Mouse (Mus musculus): Measurements from ENCODE around the gene Gm1123. TPM values are rescaled to one million over a fixed set of nuclear protein-coding genes. Genes with fewer than 3 reads are reported as not detected.

Gm1123 gene
- polyA plus RNA-seq, 1 experiment from 2014 or later: 0.38 TPM

- no peak for ATAC-seq (ENCODE audit: insufficient number of reproducible peaks, insufficient read depth, low FRiP score, low read depth)
Measured at GRCm38 (mm10) chr9:98973101-98973521, 62.4 kb downstream of the Gm1123 start.

GRCm38 (mm10) chr9:98965084-98965483 lies 70.4 kb downstream of the Gm1123 start:
- H3K9me3 ChIP-seq (ENCODE audit: control insufficient read depth, low read depth, low read length): no peaks in the 10 kb centered on the region
- H3K4me1 ChIP-seq (ENCODE audit: control insufficient read depth, insufficient read depth, low read length): 0 out of 2 replicates have a peak, but pooled peaks cover 2% of the 10 kb centered on the region
- no peak overlapping the region for H3K27ac ChIP-seq (ENCODE audit: low read length)
- no peak overlapping the region for H3K9ac ChIP-seq (replicated peaks; ENCODE audit: low read depth, low read length)
- peaks cover 58% of the 10 kb centered on the region for H3K27me3 ChIP-seq (ENCODE audit: control insufficient read depth, insufficient read depth, low read length)
- H3K36me3 ChIP-seq (ENCODE audit: control insufficient read depth, insufficient read depth, low read length): no peaks in the 10 kb centered on the region
- no peak overlapping the region for H3K4me2 ChIP-seq (replicated peaks; ENCODE audit: low read depth, low read length)
- ATAC-seq (ENCODE audit: insufficient number of reproducible peaks, insufficient read depth, low FRiP score, low read depth): 0 out of 2 replicates have a peak, but pooled peaks have one; percentile 42
- WGBS: 2% methylated on average over 18 of the region's 18 CpGs
- no peak overlapping the region for H3K4me3 ChIP-seq (ENCODE audit: low read depth, low read length)

More at GRCm38 (mm10) chr9:98973101-98973521, 62.4 kb downstream of the Gm1123 start:
- peak overlapping the region; percentile 29 for H3K4me3 ChIP-seq (ENCODE audit: low read depth, low read length)
- no peaks in the 10 kb centered on the region for H3K4me1 ChIP-seq (ENCODE audit: control insufficient read depth, insufficient read depth, low read length)
- H3K9me3 ChIP-seq (ENCODE audit: control insufficient read depth, low read depth, low read length): 0 out of 2 replicates have a peak, but pooled peaks cover 5% of the 10 kb centered on the region
- no peaks in the 10 kb centered on the region for H3K36me3 ChIP-seq (ENCODE audit: control insufficient read depth, insufficient read depth, low read length)
- H3K27me3 ChIP-seq (ENCODE audit: control insufficient read depth, insufficient read depth, low read length): peaks cover 48% of the 10 kb centered on the region
- H3K27ac ChIP-seq (ENCODE audit: low read length): no peak overlapping the region
- no peak overlapping the region for H3K9ac ChIP-seq (replicated peaks; ENCODE audit: low read depth, low read length)
- H3K4me2 ChIP-seq (replicated peaks; ENCODE audit: low read depth, low read length): peak overlapping the region; percentile 49
- WGBS: under 1% methylated on average over 40 of the region's 40 CpGs

GRCm38 (mm10) chr9:98963661-98964060 lies 71.9 kb downstream of the Gm1123 start:
- no peak overlapping the region for H3K27ac ChIP-seq (ENCODE audit: low read length)
- H3K4me1 ChIP-seq (ENCODE audit: control insufficient read depth, insufficient read depth, low read length): 0 out of 2 replicates have a peak, but pooled peaks cover 2% of the 10 kb centered on the region
- no peaks in the 10 kb centered on the region for H3K36me3 ChIP-seq (ENCODE audit: control insufficient read depth, insufficient read depth, low read length)
- H3K27me3 ChIP-seq (ENCODE audit: control insufficient read depth, insufficient read depth, low read length): peaks cover 65% of the 10 kb centered on the region
- H3K9ac ChIP-seq (replicated peaks; ENCODE audit: low read depth, low read length): no peak overlapping the region
- H3K9me3 ChIP-seq (ENCODE audit: control insufficient read depth, low read depth, low read length): no peaks in the 10 kb centered on the region
- H3K4me2 ChIP-seq (replicated peaks; ENCODE audit: low read depth, low read length): no peak overlapping the region
- H3K4me3 ChIP-seq (ENCODE audit: low read depth, low read length): no peak overlapping the region
- 8% methylated on average over 18 of the region's 18 CpGs for WGBS
- no peak for ATAC-seq (ENCODE audit: insufficient number of reproducible peaks, insufficient read depth, low FRiP score, low read depth)

GRCm38 (mm10) chr9:98962478-98963142 lies 72.9 kb downstream of the Gm1123 start:
- H3K4me2 ChIP-seq (replicated peaks; ENCODE audit: low read depth, low read length): no peak overlapping the region
- H3K36me3 ChIP-seq (ENCODE audit: control insufficient read depth, insufficient read depth, low read length): no peaks in the 10 kb centered on the region
- H3K4me3 ChIP-seq (ENCODE audit: low read depth, low read length): no peak overlapping the region
- H3K9me3 ChIP-seq (ENCODE audit: control insufficient read depth, low read depth, low read length): no peaks in the 10 kb centered on the region
- no peak overlapping the region for H3K9ac ChIP-seq (replicated peaks; ENCODE audit: low read depth, low read length)
- H3K27me3 ChIP-seq (ENCODE audit: control insufficient read depth, insufficient read depth, low read length): peaks cover 68% of the 10 kb centered on the region
- 2% methylated on average over 20 of the region's 20 CpGs for WGBS
- H3K4me1 ChIP-seq (ENCODE audit: control insufficient read depth, insufficient read depth, low read length): 0 out of 2 replicates have a peak, but pooled peaks cover 2% of the 10 kb centered on the region
- no peak for ATAC-seq (ENCODE audit: insufficient number of reproducible peaks, insufficient read depth, low FRiP score, low read depth)
- no peak overlapping the region for H3K27ac ChIP-seq (ENCODE audit: low read length)

GRCm38 (mm10) chr9:98961591-98962477 lies 73.7 kb downstream of the Gm1123 start:
- no peak overlapping the region for H3K4me2 ChIP-seq (replicated peaks; ENCODE audit: low read depth, low read length)
- no peak overlapping the region for H3K9ac ChIP-seq (replicated peaks; ENCODE audit: low read depth, low read length)
- H3K9me3 ChIP-seq (ENCODE audit: control insufficient read depth, low read depth, low read length): no peaks in the 10 kb centered on the region
- WGBS: 6% methylated on average over 22 of the region's 22 CpGs
- H3K4me1 ChIP-seq (ENCODE audit: control insufficient read depth, insufficient read depth, low read length): peaks cover 5% of the 10 kb centered on the region; the same call in 1 of the 2 replicates
- no peak for ATAC-seq (ENCODE audit: insufficient number of reproducible peaks, insufficient read depth, low FRiP score, low read depth)
- peaks cover 65% of the 10 kb centered on the region for H3K27me3 ChIP-seq (ENCODE audit: control insufficient read depth, insufficient read depth, low read length)
- no peak overlapping the region for H3K4me3 ChIP-seq (ENCODE audit: low read depth, low read length)
- H3K36me3 ChIP-seq (ENCODE audit: control insufficient read depth, insufficient read depth, low read length): no peaks in the 10 kb centered on the region
- H3K27ac ChIP-seq (ENCODE audit: low read length): no peak overlapping the region

- Histone ChIP-seq H3K4me3 (ENCODE audit: low read depth, low read length) (no peak overlapping the region), H3K36me3 (ENCODE audit: control insufficient read depth, insufficient read depth, low read length) (no peaks in the 10 kb centered on the region), H3K9me3 (ENCODE audit: control insufficient read depth, low read depth, low read length) (no peaks in the 10 kb centered on the region), H3K9ac (replicated peaks; ENCODE audit: low read depth, low read length) (no peak overlapping the region), H3K4me1 (ENCODE audit: control insufficient read depth, insufficient read depth, low read length) (peaks cover 20% of the 10 kb centered on the region), H3K27ac (ENCODE audit: low read length) (no peak overlapping the region), H3K27me3 (ENCODE audit: control insufficient read depth, insufficient read depth, low read length) (peaks cover 73% of the 10 kb centered on the region), H3K4me2 (replicated peaks; ENCODE audit: low read depth, low read length) (no peak overlapping the region)
- WGBS: 25% methylated on average over 5 of the region's 5 CpGs
- no peak for ATAC-seq (ENCODE audit: insufficient number of reproducible peaks, insufficient read depth, low FRiP score, low read depth)
Measured at GRCm38 (mm10) chr9:98960348-98960747, 75.2 kb downstream of the Gm1123 start.

- no peak for ATAC-seq (ENCODE audit: insufficient number of reproducible peaks, insufficient read depth, low FRiP score, low read depth)
- Histone ChIP-seq H3K36me3 (ENCODE audit: control insufficient read depth, insufficient read depth, low read length) (no peaks in the 10 kb centered on the region), H3K4me3 (ENCODE audit: low read depth, low read length) (no peak overlapping the region), H3K9ac (replicated peaks; ENCODE audit: low read depth, low read length) (no peak overlapping the region), H3K9me3 (ENCODE audit: control insufficient read depth, low read depth, low read length) (no peaks in the 10 kb centered on the region), H3K4me1 (ENCODE audit: control insufficient read depth, insufficient read depth, low read length) (peaks cover 17% of the 10 kb centered on the region), H3K27me3 (ENCODE audit: control insufficient read depth, insufficient read depth, low read length) (peaks cover 73% of the 10 kb centered on the region), H3K27ac (ENCODE audit: low read length) (no peak overlapping the region), H3K4me2 (replicated peaks; ENCODE audit: low read depth, low read length) (no peak overlapping the region)
- WGBS: 25% methylated on average over 3 of the region's 3 CpGs
Measured at GRCm38 (mm10) chr9:98959851-98960250, 75.7 kb downstream of the Gm1123 start.

GRCm38 (mm10) chr9:98958628-98959027 lies 76.9 kb downstream of the Gm1123 start:
- Histone ChIP-seq H3K4me1 (ENCODE audit: control insufficient read depth, insufficient read depth, low read length) (peaks cover 17% of the 10 kb centered on the region), H3K36me3 (ENCODE audit: control insufficient read depth, insufficient read depth, low read length) (no peaks in the 10 kb centered on the region), H3K4me2 (replicated peaks; ENCODE audit: low read depth, low read length) (no peak overlapping the region), H3K27me3 (ENCODE audit: control insufficient read depth, insufficient read depth, low read length) (peaks cover 75% of the 10 kb centered on the region), H3K4me3 (ENCODE audit: low read depth, low read length) (no peak overlapping the region), H3K9me3 (ENCODE audit: control insufficient read depth, low read depth, low read length) (no peaks in the 10 kb centered on the region), H3K9ac (replicated peaks; ENCODE audit: low read depth, low read length) (no peak overlapping the region), H3K27ac (ENCODE audit: low read length) (no peak overlapping the region)
- 8% methylated on average over 6 of the region's 6 CpGs for WGBS
- no peak for ATAC-seq (ENCODE audit: insufficient number of reproducible peaks, insufficient read depth, low FRiP score, low read depth)
